21 mouse cellular contexts compared by ENCODE assay signal in the genomic region with DNA sequence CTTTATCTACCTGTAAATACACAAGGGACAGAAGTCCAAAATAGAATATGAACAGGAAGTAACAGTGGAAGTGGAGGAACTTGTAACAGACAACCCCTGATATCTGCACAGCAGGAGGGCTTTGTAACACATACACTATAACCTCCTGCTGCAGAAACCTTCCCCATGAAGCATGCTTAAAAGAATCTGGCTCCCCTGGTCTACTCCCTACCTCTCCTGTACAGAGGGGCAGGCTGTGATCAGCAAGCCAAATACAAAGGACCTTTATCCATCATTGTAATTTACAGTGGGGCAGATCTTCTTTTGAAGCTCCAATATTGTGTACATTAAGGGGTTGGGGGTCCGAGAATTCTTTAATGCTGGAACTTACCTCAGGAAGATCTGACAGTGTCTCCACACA.
DNase-seq lines count a peak whose midpoint lies in the region; ATAC-seq lines count a peak whose summit lies in the region.
"Had no signal": no experiment of that assay in that cellular context is flagged by ENCODE, and none has a peak within 500 bp of the region (broad histone marks: within the 10 kb centered on the region; RNA-seq: fewer than 3 reads in every experiment).

No protein-coding gene starts in this region.

- WGBS in forebrain, embryonic 13.5 days = 18% methylated on average over 1 of the region's 1 CpGs
- WGBS in forebrain, embryonic 10.5 days = 69% methylated on average over 1 of the region's 1 CpGs
- 44% methylated on average over 1 of the region's 1 CpGs for WGBS in neural tube, embryonic 11.5 days
- 36% methylated on average over 1 of the region's 1 CpGs for WGBS in neural tube, embryonic 15.5 days
- WGBS in forebrain, embryonic 16.5 days = 21% methylated on average over 1 of the region's 1 CpGs

- intact Hi-C loops in heart, postnatal 10 days (cut with DNase I) = no loop called here

- ATAC-seq in forebrain, embryonic 13.5 days = peak; percentile 49; the same call in 1 of the 2 replicates
- no peak for ATAC-seq in neural tube, embryonic 11.5 days (ENCODE audit: insufficient read depth, low FRiP score, low TSS enrichment)
- no peak for ATAC-seq in neural tube, embryonic 15.5 days (ENCODE audit: low FRiP score)
- peak; percentile 27; the same call in 1 of the 2 replicates for ATAC-seq in forebrain, embryonic 16.5 days
- ATAC-seq: intestine, embryonic 15.5 days had no signal

- no peak overlapping the region for H3K4me3 ChIP-seq in forebrain, embryonic 13.5 days
- H3K4me3 ChIP-seq in forebrain, embryonic 10.5 days = no peak overlapping the region
- H3K4me3 ChIP-seq in neural tube, embryonic 11.5 days (ENCODE audit: low read depth, low read length) = no peak overlapping the region
- no peak overlapping the region for H3K4me3 ChIP-seq in neural tube, embryonic 15.5 days (replicated peaks)
- H3K4me3 ChIP-seq in forebrain, embryonic 16.5 days (replicated peaks; ENCODE audit: low read length) = no peak overlapping the region
- H3K4me3 ChIP-seq: embryonic facial prominence, embryonic 13.5 days; heart, adult 2 months; heart, embryonic 15.5 days; hindbrain, embryonic 10.5 days; intestine, embryonic 15.5 days had no signal

- no peak for DNase-seq in forebrain, embryonic 10.5 days (ENCODE audit: extremely low spot score, low spot score)
- peak; percentile 10 for DNase-seq in neural tube, embryonic 11.5 days (ENCODE audit: low spot score)
- DNase-seq in splenic B cell, adult 2 months (ENCODE audit: low read depth, low spot score) = peak; percentile 8
- DNase-seq in heart, postnatal 10 days = no peak
- DNase-seq in layer of hippocampus, postnatal 10 days (ENCODE audit: low spot score in 2 of 2) = no peak
- DNase-seq: adrenal gland, postnatal 14 days; cerebellum, adult 18-20 months; cerebellum, adult 9-11 months; cerebellum, postnatal 36 days; gastrocnemius, postnatal 10 days; heart, adult 2 months had no signal

- H3K4me2 ChIP-seq in forebrain, embryonic 13.5 days = no peak overlapping the region
- no peak overlapping the region for H3K4me2 ChIP-seq in neural tube, embryonic 11.5 days (ENCODE audit: low read depth)
- H3K4me2 ChIP-seq in neural tube, embryonic 15.5 days = no peak overlapping the region
- no peak overlapping the region for H3K4me2 ChIP-seq in forebrain, embryonic 16.5 days (ENCODE audit: low read length)
- H3K4me2 ChIP-seq: embryonic facial prominence, embryonic 13.5 days; heart, embryonic 11.5 days; heart, embryonic 15.5 days; hindbrain, embryonic 14.5 days; intestine, embryonic 15.5 days had no signal

- H3K27ac ChIP-seq in forebrain, embryonic 13.5 days = no peak overlapping the region
- H3K27ac ChIP-seq in forebrain, embryonic 10.5 days = no peak overlapping the region
- H3K27ac ChIP-seq in neural tube, embryonic 11.5 days (ENCODE audit: low read depth, low read length) = no peak overlapping the region
- H3K27ac ChIP-seq in neural tube, embryonic 15.5 days (replicated peaks) = no peak overlapping the region
- H3K27ac ChIP-seq in forebrain, embryonic 16.5 days (ENCODE audit: low read length) = no peak overlapping the region
- H3K27ac ChIP-seq: embryonic facial prominence, embryonic 13.5 days; heart, adult 2 months; heart, embryonic 15.5 days; hindbrain, embryonic 10.5 days; hindbrain, embryonic 14.5 days; intestine, embryonic 15.5 days had no signal

- H3K36me3 ChIP-seq in forebrain, embryonic 13.5 days (ENCODE audit: poor library complexity, severe bottlenecking) = no peaks in the 10 kb centered on the region
- no peaks in the 10 kb centered on the region for H3K36me3 ChIP-seq in forebrain, embryonic 10.5 days (replicated peaks)
- H3K36me3 ChIP-seq in neural tube, embryonic 11.5 days (ENCODE audit: control insufficient read depth, insufficient read depth, low read length) = no peaks in the 10 kb centered on the region
- no peaks in the 10 kb centered on the region for H3K36me3 ChIP-seq in neural tube, embryonic 15.5 days
- no peaks in the 10 kb centered on the region for H3K36me3 ChIP-seq in forebrain, embryonic 16.5 days (ENCODE audit: control insufficient read depth, insufficient read depth)
- H3K36me3 ChIP-seq in splenic B cell, adult 2 months (ENCODE audit: control insufficient read depth, insufficient read depth, low read length, poor library complexity, severe bottlenecking) = no peaks in the 10 kb centered on the region
- H3K36me3 ChIP-seq: embryonic facial prominence, embryonic 13.5 days; heart, embryonic 15.5 days; hindbrain, embryonic 10.5 days; intestine, embryonic 15.5 days had no signal

- H3K27me3 ChIP-seq in forebrain, embryonic 13.5 days = peaks cover 22% of the 10 kb centered on the region; the same call in 1 of the 2 replicates
- peaks cover 80% of the 10 kb centered on the region for H3K27me3 ChIP-seq in forebrain, embryonic 10.5 days (ENCODE audit: poor library complexity, severe bottlenecking)
- H3K27me3 ChIP-seq in neural tube, embryonic 11.5 days (ENCODE audit: control insufficient read depth, insufficient read depth, low read length) = no peaks in the 10 kb centered on the region
- H3K27me3 ChIP-seq in neural tube, embryonic 15.5 days (replicated peaks) = no peaks in the 10 kb centered on the region; the same call in 1 of the 2 replicates
- no peaks in the 10 kb centered on the region for H3K27me3 ChIP-seq in forebrain, embryonic 16.5 days (replicated peaks; ENCODE audit: control insufficient read depth, insufficient read depth, low read length)
- H3K27me3 ChIP-seq in splenic B cell, adult 2 months (ENCODE audit: control insufficient read depth, insufficient read depth, low read length, poor library complexity, severe bottlenecking) = no peaks in the 10 kb centered on the region
- H3K27me3 ChIP-seq: CH12.LX; embryonic facial prominence, embryonic 13.5 days; heart, embryonic 15.5 days; intestine, embryonic 15.5 days had no signal

- H3K9ac ChIP-seq in forebrain, embryonic 13.5 days = no peak overlapping the region
- no peak overlapping the region for H3K9ac ChIP-seq in neural tube, embryonic 11.5 days (ENCODE audit: low read length)
- H3K9ac ChIP-seq in neural tube, embryonic 15.5 days (replicated peaks) = no peak overlapping the region
- no peak overlapping the region for H3K9ac ChIP-seq in forebrain, embryonic 16.5 days (replicated peaks; ENCODE audit: low read depth, low read length)
- H3K9ac ChIP-seq: embryonic facial prominence, embryonic 13.5 days; heart, embryonic 15.5 days; hindbrain, embryonic 14.5 days; intestine, embryonic 15.5 days had no signal

- H3K9me3 ChIP-seq in forebrain, embryonic 13.5 days (replicated peaks) = no peaks in the 10 kb centered on the region
- no peaks in the 10 kb centered on the region for H3K9me3 ChIP-seq in forebrain, embryonic 10.5 days
- H3K9me3 ChIP-seq in neural tube, embryonic 11.5 days (ENCODE audit: control insufficient read depth, low read length) = no peaks in the 10 kb centered on the region
- no peaks in the 10 kb centered on the region for H3K9me3 ChIP-seq in neural tube, embryonic 15.5 days (replicated peaks)
- H3K9me3 ChIP-seq in forebrain, embryonic 16.5 days (ENCODE audit: control insufficient read depth, low read length) = no peaks in the 10 kb centered on the region
- H3K9me3 ChIP-seq: embryonic facial prominence, embryonic 13.5 days; heart, embryonic 15.5 days; hindbrain, embryonic 10.5 days; intestine, embryonic 15.5 days had no signal

- peaks cover 8% of the 10 kb centered on the region for H3K4me1 ChIP-seq in forebrain, embryonic 13.5 days
- H3K4me1 ChIP-seq in forebrain, embryonic 10.5 days = peaks cover 15% of the 10 kb centered on the region
- H3K4me1 ChIP-seq in neural tube, embryonic 11.5 days (ENCODE audit: control insufficient read depth, insufficient read depth, low read length) = no peaks in the 10 kb centered on the region
- H3K4me1 ChIP-seq in neural tube, embryonic 15.5 days = peaks cover 5% of the 10 kb centered on the region; the same call in 1 of the 2 replicates
- no peaks in the 10 kb centered on the region for H3K4me1 ChIP-seq in forebrain, embryonic 16.5 days (replicated peaks; ENCODE audit: control insufficient read depth, insufficient read depth, low read length)
- H3K4me1 ChIP-seq: embryonic facial prominence, embryonic 13.5 days; intestine, embryonic 15.5 days had no signal

Comparison
In these comparisons a context has a peak if more than half of its experiments do, and no peak if none do; other contexts are left out.
1. ATAC-seq: peak in forebrain, embryonic 13.5 days (single experiment) and forebrain, embryonic 16.5 days (single experiment); none in neural tube, embryonic 11.5 days (single experiment) and neural tube, embryonic 15.5 days (single experiment).
2. DNase-seq: peak in neural tube, embryonic 11.5 days (single experiment) and splenic B cell, adult 2 months (single experiment); none in forebrain, embryonic 10.5 days (single experiment), heart, postnatal 10 days (0 of 2) and layer of hippocampus, postnatal 10 days (0 of 2).